Mouse (Mus musculus): Measurements from ENCODE around the gene Klrb1. TPM values are rescaled to one million over a fixed set of nuclear protein-coding genes. Genes with fewer than 3 reads are reported as not detected.

The Klrb1 gene
- polyA plus RNA-seq, 2 experiments = not detected

DNA sequence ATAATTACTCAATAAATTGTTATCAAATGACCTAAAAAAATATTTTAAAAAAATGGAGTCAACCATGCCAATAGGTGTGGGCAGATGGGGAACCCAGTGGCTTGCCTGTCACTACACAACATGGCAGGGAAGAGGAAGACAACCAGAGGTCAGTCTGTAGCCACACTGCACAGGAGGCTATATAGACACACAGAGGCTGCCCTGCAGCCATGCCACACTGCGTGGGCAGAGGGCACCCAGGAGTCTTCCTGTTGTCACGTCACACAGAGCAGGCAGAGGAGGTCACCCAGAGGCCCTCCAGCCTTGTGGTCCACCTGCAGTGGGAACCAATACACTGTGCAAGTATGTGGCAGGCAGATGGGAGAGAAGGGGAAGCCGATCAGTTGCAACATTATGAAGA lies 21.2 kb downstream of the Klrb1 start:
- Histone ChIP-seq H3K4me1 (ENCODE audit: control insufficient read depth, insufficient read depth, low read length) (no peaks in the 10 kb centered on the region), H3K36me3 (ENCODE audit: control insufficient read depth, insufficient read depth, low read length) (no peaks in the 10 kb centered on the region), H3K27me3 (ENCODE audit: control insufficient read depth, insufficient read depth, low read length) (no peaks in the 10 kb centered on the region), H3K9ac (ENCODE audit: low read depth, low read length, severe bottlenecking) (no peak overlapping the region), H3K9me3 (ENCODE audit: control insufficient read depth, low read length) (no peaks in the 10 kb centered on the region), H3K4me2 (replicated peaks; ENCODE audit: low read depth, low read length, severe bottlenecking) (no peak overlapping the region), H3K27ac (replicated peaks; ENCODE audit: low read depth, low read length) (no peak overlapping the region), H3K4me3 (replicated peaks; ENCODE audit: low read length) (no peak overlapping the region)
- ATAC-seq (ENCODE audit: low FRiP score, low read depth) (no peak; the same call in 1 of the 2 replicates), DNase-seq (ENCODE audit: low spot score) (no peak)
- 91% methylated on average over 3 of the region's 3 CpGs for WGBS
- TF ChIP-seq POLR2A (IDR thresholded peaks at IDR 0.05; ENCODE audit: borderline replicate concordance, extremely low read depth, insufficient read depth, insufficient read length) = no peak

GRCm38 (mm10) chr6:128679574-128679973 lies 43.3 kb downstream of the Klrb1 start:
- H3K9me3 ChIP-seq (ENCODE audit: control insufficient read depth, low read length) = no peaks in the 10 kb centered on the region
- no peak for ATAC-seq (ENCODE audit: low FRiP score, low read depth)
- no peaks in the 10 kb centered on the region for H3K27me3 ChIP-seq (ENCODE audit: control insufficient read depth, insufficient read depth, low read length)

GRCm38 (mm10) chr6:128669936-128670335 lies 52.9 kb downstream of the Klrb1 start:
- H3K4me1 ChIP-seq (ENCODE audit: control insufficient read depth, insufficient read depth, low read length) = no peaks in the 10 kb centered on the region
- 47% methylated on average over 4 of the region's 4 CpGs for WGBS
- no peak overlapping the region for H3K4me2 ChIP-seq (replicated peaks; ENCODE audit: low read depth, low read length, severe bottlenecking)
- no peak overlapping the region for H3K9ac ChIP-seq (ENCODE audit: low read depth, low read length, severe bottlenecking)
- H3K4me3 ChIP-seq (replicated peaks; ENCODE audit: low read length) = no peak overlapping the region
- ATAC-seq (ENCODE audit: low FRiP score, low read depth) = no peak
- no peaks in the 10 kb centered on the region for H3K9me3 ChIP-seq (ENCODE audit: control insufficient read depth, low read length)
- no peak for DNase-seq (ENCODE audit: low spot score)
- no peak for TF ChIP-seq POLR2A (IDR thresholded peaks at IDR 0.05; ENCODE audit: borderline replicate concordance, extremely low read depth, insufficient read depth, insufficient read length)
- H3K27ac ChIP-seq (replicated peaks; ENCODE audit: low read depth, low read length) = no peak overlapping the region
- H3K27me3 ChIP-seq (ENCODE audit: control insufficient read depth, insufficient read depth, low read length) = no peaks in the 10 kb centered on the region
- H3K36me3 ChIP-seq (ENCODE audit: control insufficient read depth, insufficient read depth, low read length) = no peaks in the 10 kb centered on the region

More at GRCm38 (mm10) chr6:128679574-128679973, 43.3 kb downstream of the Klrb1 start:
- Histone ChIP-seq H3K27ac (replicated peaks; ENCODE audit: low read depth, low read length) (no peak overlapping the region), H3K4me1 (ENCODE audit: control insufficient read depth, insufficient read depth, low read length) (no peaks in the 10 kb centered on the region), H3K9ac (ENCODE audit: low read depth, low read length, severe bottlenecking) (no peak overlapping the region), H3K4me3 (replicated peaks; ENCODE audit: low read length) (no peak overlapping the region), H3K4me2 (replicated peaks; ENCODE audit: low read depth, low read length, severe bottlenecking) (no peak overlapping the region), H3K36me3 (ENCODE audit: control insufficient read depth, insufficient read depth, low read length) (no peaks in the 10 kb centered on the region)
- TF ChIP-seq POLR2A (IDR thresholded peaks at IDR 0.05; ENCODE audit: borderline replicate concordance, extremely low read depth, insufficient read depth, insufficient read length) = no peak
- DNase-seq (ENCODE audit: low spot score) = no peak

- H3K36me3 ChIP-seq (ENCODE audit: control insufficient read depth, insufficient read depth, low read length) = no peaks in the 10 kb centered on the region
- TF ChIP-seq POLR2A (IDR thresholded peaks at IDR 0.05; ENCODE audit: borderline replicate concordance, extremely low read depth, insufficient read depth, insufficient read length) = no peak
- H3K9ac ChIP-seq (ENCODE audit: low read depth, low read length, severe bottlenecking) = no peak within 1 kb of the TSS
- no peaks in the 10 kb centered on the region for H3K4me1 ChIP-seq (ENCODE audit: control insufficient read depth, insufficient read depth, low read length)
- H3K27me3 ChIP-seq (ENCODE audit: control insufficient read depth, insufficient read depth, low read length) = no peaks in the 10 kb centered on the region
- H3K27ac ChIP-seq (replicated peaks; ENCODE audit: low read depth, low read length) = no peak within 1 kb of the TSS
- H3K9me3 ChIP-seq (ENCODE audit: control insufficient read depth, low read length) = no peaks in the 10 kb centered on the region
- H3K4me3 ChIP-seq (replicated peaks; ENCODE audit: low read length) = no peak within 1 kb of the TSS
- 7% methylated on average over 1 of the region's 1 CpGs for WGBS
- H3K4me2 ChIP-seq (replicated peaks; ENCODE audit: low read depth, low read length, severe bottlenecking) = no peak within 1 kb of the TSS
- DNase-seq (ENCODE audit: low spot score) = no peak
- no peak for ATAC-seq (ENCODE audit: low FRiP score, low read depth)
These were observed 60.7 kb downstream of the Klrb1 start, which contains the start of gene Clec2h for GRCm38 (mm10) chr6:128662206-128662605. Gene Clec2h, plus strand, starts transcription at chr6:128662385.

GRCm38 (mm10) chr6:128661249-128661648 lies 61.6 kb downstream of the Klrb1 start:
- no peaks in the 10 kb centered on the region for H3K27me3 ChIP-seq (ENCODE audit: control insufficient read depth, insufficient read depth, low read length)
- no peak for TF ChIP-seq POLR2A (IDR thresholded peaks at IDR 0.05; ENCODE audit: borderline replicate concordance, extremely low read depth, insufficient read depth, insufficient read length)
- H3K4me2 ChIP-seq (replicated peaks; ENCODE audit: low read depth, low read length, severe bottlenecking) = no peak overlapping the region
- no peak overlapping the region for H3K9ac ChIP-seq (ENCODE audit: low read depth, low read length, severe bottlenecking)
- no peaks in the 10 kb centered on the region for H3K36me3 ChIP-seq (ENCODE audit: control insufficient read depth, insufficient read depth, low read length)
- DNase-seq (ENCODE audit: low spot score) = no peak
- 88% methylated on average over 1 of the region's 1 CpGs for WGBS
- no peak overlapping the region for H3K4me3 ChIP-seq (replicated peaks; ENCODE audit: low read length)
- no peaks in the 10 kb centered on the region for H3K4me1 ChIP-seq (ENCODE audit: control insufficient read depth, insufficient read depth, low read length)
- H3K9me3 ChIP-seq (ENCODE audit: control insufficient read depth, low read length) = no peaks in the 10 kb centered on the region
- no peak for ATAC-seq (ENCODE audit: low FRiP score, low read depth)
- no peak overlapping the region for H3K27ac ChIP-seq (replicated peaks; ENCODE audit: low read depth, low read length)

Other genes with a start within 250 kb of the Klrb1 start
- gene Pzp, start 196.3 kb downstream of the Klrb1 start, polyA plus RNA-seq (2012; rRNA removed) = 0.06 and 0.47 TPM in 2 replicates
- not detected in 2 replicates for gene Pzp, start 196.3 kb downstream of the Klrb1 start, polyA plus RNA-seq (2014; fragmentation: Nextera tagmentation; extraction: Ambion mirVana)
- gene A2ml1, start 141.5 kb downstream of the Klrb1 start, polyA plus RNA-seq (2012; rRNA removed) = 0.10 TPM in 1 of 2 replicates, not detected in the other
- not detected in 2 replicates for gene A2ml1, start 141.5 kb downstream of the Klrb1 start, polyA plus RNA-seq (2014; fragmentation: Nextera tagmentation; extraction: Ambion mirVana)
- not detected in 2 replicates for gene Klrb1a, start 99.5 kb downstream of the Klrb1 start, polyA plus RNA-seq (2012; rRNA removed)
- gene Klrb1a, start 99.5 kb downstream of the Klrb1 start, polyA plus RNA-seq (2014; fragmentation: Nextera tagmentation; extraction: Ambion mirVana) = not detected in 2 replicates
- not detected in 2 replicates for gene Clec2h, start 60.7 kb downstream of the Klrb1 start, polyA plus RNA-seq (2012; rRNA removed)
- not detected in 2 replicates for gene Clec2h, start 60.7 kb downstream of the Klrb1 start, polyA plus RNA-seq (2014; fragmentation: Nextera tagmentation; extraction: Ambion mirVana)
- 0.15 TPM in 1 of 2 replicates, not detected in the other for gene Klrb1c, start 66.2 kb upstream of the Klrb1 start, polyA plus RNA-seq (2012; rRNA removed)
- gene Klrb1c, start 66.2 kb upstream of the Klrb1 start, polyA plus RNA-seq (2014; fragmentation: Nextera tagmentation; extraction: Ambion mirVana) = 0.14 TPM in 1 of 2 replicates, not detected in the other
- 0.33 TPM in 1 of 2 replicates, not detected in the other for gene Gm44511, start 103.3 kb upstream of the Klrb1 start, polyA plus RNA-seq (2012; rRNA removed)
- gene Gm44511, start 103.3 kb upstream of the Klrb1 start, polyA plus RNA-seq (2014; fragmentation: Nextera tagmentation; extraction: Ambion mirVana) = not detected in 2 replicates
- gene Klrb1b, start 103.3 kb upstream of the Klrb1 start, polyA plus RNA-seq (2012; rRNA removed) = 0.12 and 0.40 TPM in 2 replicates
- gene Klrb1b, start 103.3 kb upstream of the Klrb1 start, polyA plus RNA-seq (2014; fragmentation: Nextera tagmentation; extraction: Ambion mirVana) = 0.23 and 0.39 TPM in 2 replicates
- 0.16 and 0.17 TPM in 2 replicates for gene Clec2i, start 164.5 kb upstream of the Klrb1 start, polyA plus RNA-seq (2012; rRNA removed)
- 0.14 TPM in 1 of 2 replicates, not detected in the other for gene Clec2i, start 164.5 kb upstream of the Klrb1 start, polyA plus RNA-seq (2014; fragmentation: Nextera tagmentation; extraction: Ambion mirVana)
- gene BC035044, start 168.1 kb upstream of the Klrb1 start, polyA plus RNA-seq (2012; rRNA removed) = 0.67 and 0.77 TPM in 2 replicates
- 1.2 and 1.5 TPM in 2 replicates for gene BC035044, start 168.1 kb upstream of the Klrb1 start, polyA plus RNA-seq (2014; fragmentation: Nextera tagmentation; extraction: Ambion mirVana)
- 0.38 and 1.1 TPM in 2 replicates for gene Clec2g, start 211.3 kb upstream of the Klrb1 start, polyA plus RNA-seq (2012; rRNA removed)
- gene Clec2g, start 211.3 kb upstream of the Klrb1 start, polyA plus RNA-seq (2014; fragmentation: Nextera tagmentation; extraction: Ambion mirVana) = 0.70 and 1.7 TPM in 2 replicates